Mouse (Mus musculus) liver, adult 2 months (tissue): ENCODE data around the gene Zcchc9.

Experiments
- CTCF ChIP-seq: fragments of 200-500 bp; IDR thresholded peaks from 2 replicates; pipeline ENCODE4 v1.5.1; 2011; ENCODE audit warnings: low read depth, low read length, control low read depth
- POLR2A ChIP-seq: fragments of 200-500 bp; IDR thresholded peaks from 2 replicates; pipeline ENCODE4 v1.6.1; 2011; ENCODE audit warnings: low read length, control low read depth; ENCODE audit not compliant: insufficient read depth; ENCODE audit errors: extremely low read depth

- TF ChIP-seq CTCF: no peak
- no peak for TF ChIP-seq POLR2A
These were observed 20.4 kb upstream of the Zcchc9 start for GRCm38 (mm10) chr13:91827876-91828275.
